ENCODE assay signal across 8 mouse cellular contexts in genomic region chr2:150608087-150608799, GRCm38 (mm10). TPM values are rescaled to one million over a fixed set of nuclear protein-coding genes. Genes with fewer than 3 reads are reported as not detected.
DNase-seq lines count a peak whose midpoint lies in the region; ATAC-seq and TF ChIP-seq lines count a peak whose summit lies in the region.

TSS of gene Apmap (minus strand) at chr2:150608567.

- H3K4me1 ChIP-seq in cortical plate, adult 2 months (ENCODE audit: control insufficient read depth, insufficient read depth, low read length): peaks cover 5% of the 10 kb centered on the region; the same call in 1 of the 2 replicates

- peak within 1 kb of the TSS; percentile 77 for H3K4me3 ChIP-seq in cortical plate, adult 2 months (ENCODE audit: insufficient read depth, low read length)

- H3K27ac ChIP-seq in cortical plate, adult 2 months (ENCODE audit: insufficient read depth, low read length): 0 out of 2 replicates have a peak within 1 kb of the TSS, but pooled peaks have one; percentile 15

- ATAC-seq in activated CD4-positive, CD25-positive, alpha-beta regulatory T cell, adult 4 months: peak; percentile 94
- ATAC-seq in megakaryocyte progenitor cell, adult 5-6 weeks (replicated peaks; ENCODE audit: poor library complexity): peak; percentile 81

- TF ChIP-seq POLR2A in cortical plate, adult 2 months (IDR thresholded peaks at IDR 0.05; ENCODE audit: extremely low read depth, insufficient read depth, low read length): peak; percentile 83; the same call in 1 of the 2 replicates

- TF ChIP-seq CTCF in cortical plate, adult 2 months (IDR thresholded peaks at IDR 0.05; ENCODE audit: extremely low read depth, insufficient read depth, low read length): no peak

- DNase-seq in gastrocnemius, postnatal 10 days: peak; percentile 98
- DNase-seq in induced T-regulatory cell, adult 2 months (ENCODE audit: low read depth): peak; percentile 99
- DNase-seq in left cerebral cortex, adult 9 months (ENCODE audit: low spot score in 2 of 2): peak; percentile 88 to 97
- peak; percentile 97 for DNase-seq in right cerebral cortex, postnatal 14 days
- peak; percentile 91 to 95 for DNase-seq in urinary bladder, postnatal 36 days (ENCODE audit: low spot score in 2 of 2)

RNA-seq across cellular contexts. Expression of gene Apmap, which starts in this region (rescaled TPM):
- 10 to 100 TPM; 16.9 to 18.8 TPM for polyA plus RNA-seq in activated CD4-positive, CD25-positive, alpha-beta regulatory T cell, adult 4 months (2017; shearing (Covaris generic))
- 59.1 and 66.9 TPM in 2 replicates for polyA plus RNA-seq in cortical plate, adult 2 months (2012; rRNA removed)
- total RNA-seq in gastrocnemius, postnatal 10 days (2021): 10 to 100 TPM; 21.1 to 23.0 TPM
- total RNA-seq in megakaryocyte progenitor cell, adult 5-6 weeks (2015): 33.7 and 36.6 TPM in 2 replicates
- 71.2 and 73.6 TPM in 2 replicates for total RNA-seq in megakaryocyte progenitor cell, adult 5-6 weeks (2017)

Comparison
In these comparisons a context has a peak if more than half of its experiments do, and no peak if none do; other contexts are left out.
1. Peak in every context shown above with its lines: DNase-seq, ATAC-seq, H3K4me3 ChIP-seq and H3K27ac ChIP-seq.